Comparison of ENCODE assay signal across 18 mouse cellular contexts in the genomic region with DNA sequence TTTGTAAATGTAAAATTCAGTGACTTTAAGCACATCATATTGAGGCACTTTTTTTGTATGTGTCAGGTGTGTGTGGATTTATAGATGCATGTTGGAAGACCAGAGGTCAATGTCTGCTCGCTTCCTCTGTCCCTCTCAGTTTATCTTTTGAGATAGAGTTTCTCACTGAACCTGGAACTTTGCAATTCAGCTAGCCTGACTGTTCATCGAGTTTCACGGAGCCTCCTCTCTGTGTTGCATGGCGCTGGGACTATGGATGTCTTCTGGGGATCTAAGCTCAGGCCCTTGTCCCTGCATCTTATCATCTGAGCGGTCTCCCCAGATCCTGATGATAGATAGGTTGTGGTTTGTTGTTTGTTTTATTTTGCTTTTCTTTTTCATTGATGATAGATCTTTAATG.
"Had no signal": no experiment of that assay in that cellular context is flagged by ENCODE, and none has a peak within 500 bp of the region (broad histone marks: within the 10 kb centered on the region; RNA-seq: fewer than 3 reads in every experiment).

No protein-coding gene starts in this region.

- H3K27ac ChIP-seq: lung, embryonic 15.5 days; macrophage; midbrain, embryonic 13.5 days; midbrain, embryonic 15.5 days; neural tube, embryonic 12.5 days; stomach, embryonic 15.5 days; stomach, postnatal 0 days had no signal

- H3K36me3 ChIP-seq: lung, embryonic 15.5 days; midbrain, embryonic 15.5 days; neural tube, embryonic 12.5 days; stomach, embryonic 15.5 days had no signal

- H3K27me3 ChIP-seq: lung, embryonic 15.5 days; megakaryocyte, embryonic 14.5 days; midbrain, embryonic 13.5 days; midbrain, embryonic 15.5 days; neural tube, embryonic 12.5 days; stomach, embryonic 15.5 days had no signal

- DNase-seq: liver, postnatal 0 days; lung, adult 2 months; lung, postnatal 14 days; lung, postnatal 36 days; right cerebral cortex, postnatal 25 days; thymus, adult 2 months; thymus, postnatal 25 days; thymus, postnatal 4 days had no signal

- H3K9ac ChIP-seq: liver, postnatal 0 days; lung, embryonic 15.5 days; midbrain, embryonic 13.5 days; midbrain, embryonic 15.5 days; neural tube, embryonic 12.5 days; stomach, embryonic 15.5 days had no signal

- ATAC-seq: liver, postnatal 0 days; lung, postnatal 0 days; midbrain, embryonic 13.5 days; midbrain, embryonic 15.5 days had no signal

- H3K4me1 ChIP-seq: lung, embryonic 15.5 days; stomach, embryonic 15.5 days had no signal

- H3K9me3 ChIP-seq: lung, embryonic 15.5 days; megakaryocyte, embryonic 14.5 days; midbrain, embryonic 13.5 days; midbrain, embryonic 15.5 days; neural tube, embryonic 12.5 days; stomach, embryonic 15.5 days had no signal

- H3K4me2 ChIP-seq: lung, embryonic 15.5 days; midbrain, embryonic 11.5 days; midbrain, embryonic 13.5 days; midbrain, embryonic 15.5 days; neural tube, embryonic 12.5 days; stomach, embryonic 15.5 days had no signal

- H3K4me3 ChIP-seq: lung, embryonic 15.5 days; megakaryocyte, embryonic 14.5 days; midbrain, embryonic 13.5 days; midbrain, embryonic 15.5 days; neural tube, embryonic 12.5 days; stomach, embryonic 15.5 days had no signal
